ENCODE assay signal across 12 mouse cellular contexts in the genomic region with DNA sequence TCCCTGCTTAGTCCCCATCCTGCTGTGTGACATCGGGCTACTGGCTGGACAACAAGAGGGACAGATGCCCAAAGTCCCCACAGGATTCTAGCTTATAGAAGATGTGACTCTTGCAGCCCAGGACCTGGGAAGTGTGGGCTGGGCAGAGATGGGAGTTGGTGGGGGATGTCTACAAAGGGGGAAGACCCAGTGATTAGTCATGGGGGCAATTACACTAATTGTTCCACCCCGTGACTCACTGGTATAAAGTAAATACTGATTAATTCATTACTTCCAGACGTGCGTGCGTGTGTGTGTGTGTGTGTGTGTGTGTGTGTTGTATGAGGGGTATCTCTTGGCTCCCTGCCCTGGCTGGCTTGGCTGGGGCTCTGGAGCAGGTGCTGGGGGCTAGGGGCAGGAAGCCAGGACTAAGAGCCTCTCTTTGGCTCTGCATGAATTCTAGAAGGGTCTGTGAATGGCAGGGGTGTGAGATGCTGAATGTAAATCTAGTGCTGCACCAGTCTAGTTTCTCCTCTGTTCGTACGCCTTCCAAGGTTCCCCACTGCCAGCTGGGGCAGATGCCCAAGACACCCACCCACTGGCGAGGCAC. TPM values are rescaled to one million over a fixed set of nuclear protein-coding genes. Genes with fewer than 3 reads are reported as not detected.
DNase-seq lines count a peak whose midpoint lies in the region; ATAC-seq lines count a peak whose summit lies in the region.
"Had no signal": no experiment of that assay in that cellular context is flagged by ENCODE, and none has a peak within 500 bp of the region (broad histone marks: within the 10 kb centered on the region; RNA-seq: fewer than 3 reads in every experiment).

No protein-coding gene starts in this region.

- H3K36me3 ChIP-seq in forebrain, embryonic 12.5 days (replicated peaks) = no peaks in the 10 kb centered on the region; the same call in 1 of the 2 replicates
- H3K36me3 ChIP-seq in forebrain, embryonic 11.5 days (ENCODE audit: control insufficient read depth, insufficient read depth, low read length) = no peaks in the 10 kb centered on the region
- peaks cover 11% of the 10 kb centered on the region for H3K36me3 ChIP-seq in midbrain, embryonic 10.5 days
- no peaks in the 10 kb centered on the region for H3K36me3 ChIP-seq in midbrain, embryonic 11.5 days (ENCODE audit: control insufficient read depth, insufficient read depth, low read length)
- peaks cover 17% of the 10 kb centered on the region for H3K36me3 ChIP-seq in hindbrain, embryonic 14.5 days (replicated peaks; ENCODE audit: control insufficient read depth, insufficient read depth)
- H3K36me3 ChIP-seq in kidney, embryonic 16.5 days (ENCODE audit: insufficient read depth, low read length) = no peaks in the 10 kb centered on the region

- no peak overlapping the region for H3K4me2 ChIP-seq in forebrain, embryonic 12.5 days
- H3K4me2 ChIP-seq in forebrain, embryonic 11.5 days (ENCODE audit: low read depth, low read length, severe bottlenecking) = no peak overlapping the region
- no peak overlapping the region for H3K4me2 ChIP-seq in midbrain, embryonic 11.5 days
- no peak overlapping the region for H3K4me2 ChIP-seq in hindbrain, embryonic 14.5 days (replicated peaks)
- H3K4me2 ChIP-seq in kidney, embryonic 16.5 days (replicated peaks; ENCODE audit: low read depth, low read length) = no peak overlapping the region
- H3K4me2 ChIP-seq: limb, embryonic 15.5 days had no signal

- H3K27ac ChIP-seq in forebrain, embryonic 12.5 days = peak overlapping the region; percentile 70
- no peak overlapping the region for H3K27ac ChIP-seq in forebrain, embryonic 11.5 days (ENCODE audit: low read depth, low read length)
- 0 out of 2 replicates have a peak overlapping the region, but pooled peaks have one; percentile 17 for H3K27ac ChIP-seq in midbrain, embryonic 10.5 days (replicated peaks)
- H3K27ac ChIP-seq in midbrain, embryonic 11.5 days (ENCODE audit: low read depth, low read length) = no peak overlapping the region
- peak overlapping the region; percentile 87 for H3K27ac ChIP-seq in hindbrain, embryonic 14.5 days
- H3K27ac ChIP-seq in kidney, embryonic 16.5 days (ENCODE audit: low read length) = no peak overlapping the region
- H3K27ac ChIP-seq: gastrocnemius, adult 2 months; heart, embryonic 10.5 days; limb, embryonic 15.5 days had no signal

- WGBS in forebrain, embryonic 12.5 days = 56% methylated on average over 8 of the region's 8 CpGs
- 66% methylated on average over 8 of the region's 8 CpGs for WGBS in forebrain, embryonic 11.5 days
- 83% methylated on average over 8 of the region's 8 CpGs for WGBS in midbrain, embryonic 10.5 days
- 72% methylated on average over 8 of the region's 8 CpGs for WGBS in midbrain, embryonic 11.5 days
- 36% methylated on average over 8 of the region's 8 CpGs for WGBS in hindbrain, embryonic 14.5 days
- WGBS in kidney, embryonic 16.5 days = 74% methylated on average over 8 of the region's 8 CpGs

- H3K4me3 ChIP-seq in forebrain, embryonic 12.5 days (replicated peaks) = no peak overlapping the region
- H3K4me3 ChIP-seq in forebrain, embryonic 11.5 days (ENCODE audit: low read depth, low read length) = no peak overlapping the region
- no peak overlapping the region for H3K4me3 ChIP-seq in midbrain, embryonic 10.5 days
- H3K4me3 ChIP-seq in midbrain, embryonic 11.5 days (ENCODE audit: low read depth, low read length) = no peak overlapping the region
- H3K4me3 ChIP-seq in hindbrain, embryonic 14.5 days (replicated peaks; ENCODE audit: low read length) = no peak overlapping the region
- H3K4me3 ChIP-seq in kidney, embryonic 16.5 days (ENCODE audit: low read length) = no peak overlapping the region
- H3K4me3 ChIP-seq: gastrocnemius, adult 2 months; heart, embryonic 10.5 days; limb, embryonic 15.5 days had no signal

- peak; percentile 20; the same call in 1 of the 2 replicates for ATAC-seq in forebrain, embryonic 12.5 days (ENCODE audit: low FRiP score)
- no peak for ATAC-seq in forebrain, embryonic 11.5 days (replicated peaks; ENCODE audit: low FRiP score)
- ATAC-seq in midbrain, embryonic 11.5 days (ENCODE audit: low FRiP score) = no peak
- peak; percentile 73 for ATAC-seq in hindbrain, embryonic 14.5 days (ENCODE audit: low FRiP score)
- ATAC-seq in kidney, embryonic 16.5 days (ENCODE audit: low FRiP score, low TSS enrichment) = no peak

- no peaks in the 10 kb centered on the region for H3K9me3 ChIP-seq in forebrain, embryonic 12.5 days
- no peaks in the 10 kb centered on the region for H3K9me3 ChIP-seq in forebrain, embryonic 11.5 days (ENCODE audit: control insufficient read depth, low read length)
- H3K9me3 ChIP-seq in midbrain, embryonic 10.5 days (replicated peaks) = no peaks in the 10 kb centered on the region
- no peaks in the 10 kb centered on the region for H3K9me3 ChIP-seq in midbrain, embryonic 11.5 days (ENCODE audit: control insufficient read depth, low read length)
- H3K9me3 ChIP-seq in hindbrain, embryonic 14.5 days (ENCODE audit: control insufficient read depth, low read length) = no peaks in the 10 kb centered on the region
- no peaks in the 10 kb centered on the region for H3K9me3 ChIP-seq in kidney, embryonic 16.5 days (ENCODE audit: low read length)
- H3K9me3 ChIP-seq: heart, embryonic 10.5 days; limb, embryonic 15.5 days had no signal

- peaks cover 57% of the 10 kb centered on the region for H3K4me1 ChIP-seq in forebrain, embryonic 12.5 days
- H3K4me1 ChIP-seq in forebrain, embryonic 11.5 days (replicated peaks; ENCODE audit: control insufficient read depth, insufficient read depth, low read length) = peaks cover 6% of the 10 kb centered on the region; the same call in 1 of the 2 replicates
- peaks cover 55% of the 10 kb centered on the region for H3K4me1 ChIP-seq in midbrain, embryonic 10.5 days
- peaks cover 18% of the 10 kb centered on the region for H3K4me1 ChIP-seq in midbrain, embryonic 11.5 days (ENCODE audit: control insufficient read depth, insufficient read depth, low read length)
- H3K4me1 ChIP-seq in hindbrain, embryonic 14.5 days (replicated peaks; ENCODE audit: control insufficient read depth, insufficient read depth, low read length) = peaks cover 56% of the 10 kb centered on the region
- H3K4me1 ChIP-seq in kidney, embryonic 16.5 days (ENCODE audit: insufficient read depth, low read length) = no peaks in the 10 kb centered on the region

- peaks cover 20% of the 10 kb centered on the region; the same call in 1 of the 2 replicates for H3K27me3 ChIP-seq in forebrain, embryonic 12.5 days
- no peaks in the 10 kb centered on the region for H3K27me3 ChIP-seq in forebrain, embryonic 11.5 days (ENCODE audit: control insufficient read depth, insufficient read depth, low read length)
- H3K27me3 ChIP-seq in midbrain, embryonic 10.5 days (ENCODE audit: low read depth, poor library complexity, severe bottlenecking) = no peaks in the 10 kb centered on the region
- H3K27me3 ChIP-seq in midbrain, embryonic 11.5 days (ENCODE audit: control insufficient read depth, insufficient read depth, low read length) = no peaks in the 10 kb centered on the region
- H3K27me3 ChIP-seq in hindbrain, embryonic 14.5 days (ENCODE audit: control insufficient read depth, insufficient read depth, low read length) = no peaks in the 10 kb centered on the region
- no peaks in the 10 kb centered on the region for H3K27me3 ChIP-seq in kidney, embryonic 16.5 days (ENCODE audit: insufficient read depth, low read length)
- H3K27me3 ChIP-seq: limb, embryonic 15.5 days had no signal

- no peak for DNase-seq in forebrain, embryonic 11.5 days (ENCODE audit: low spot score)
- DNase-seq in midbrain, embryonic 10.5 days (ENCODE audit: low spot score) = no peak
- DNase-seq in midbrain, embryonic 11.5 days (ENCODE audit: low spot score, missing footprints) = no peak
- DNase-seq in hindbrain, embryonic 14.5 days (ENCODE audit: low spot score) = peak; percentile 73
- DNase-seq in right cerebral cortex, postnatal 4 days = peak; percentile 85
- no peak for DNase-seq in urinary bladder, postnatal 36 days (ENCODE audit: low spot score in 2 of 2)
- DNase-seq: gastrocnemius, adult 2 months; kidney, postnatal 4 days had no signal

- no peak overlapping the region for H3K9ac ChIP-seq in forebrain, embryonic 12.5 days
- no peak overlapping the region for H3K9ac ChIP-seq in forebrain, embryonic 11.5 days (ENCODE audit: low read length)
- no peak overlapping the region for H3K9ac ChIP-seq in midbrain, embryonic 11.5 days (ENCODE audit: low read length)
- no peak overlapping the region for H3K9ac ChIP-seq in hindbrain, embryonic 14.5 days
- H3K9ac ChIP-seq in kidney, embryonic 16.5 days (replicated peaks; ENCODE audit: low read length) = no peak overlapping the region
- H3K9ac ChIP-seq: limb, embryonic 15.5 days had no signal

RNA-seq across cellular contexts. Expression of gene Sdc3, which starts 22.5 kb away (rescaled TPM):
- 37.4 and 44.3 TPM in 2 replicates for polyA plus RNA-seq in forebrain, embryonic 12.5 days (2016; fragmentation: Nextera tagmentation; extraction: Ambion mirVana)
- 19.4 and 19.5 TPM in 2 replicates for polyA plus RNA-seq in forebrain, embryonic 11.5 days (2014; fragmentation: Nextera tagmentation; extraction: Ambion mirVana)
- 21.3 and 28.5 TPM in 2 replicates for polyA plus RNA-seq in midbrain, embryonic 10.5 days (2016; fragmentation: Nextera tagmentation; extraction: Ambion mirVana)
- polyA plus RNA-seq in midbrain, embryonic 11.5 days (2014; fragmentation: Nextera tagmentation; extraction: Ambion mirVana) = 12.1 and 13.6 TPM in 2 replicates
- polyA plus RNA-seq in hindbrain, embryonic 14.5 days (2014; fragmentation: Nextera tagmentation; extraction: Ambion mirVana) = 110 and 129 TPM in 2 replicates
- 22.6 and 23.1 TPM in 2 replicates for polyA plus RNA-seq in kidney, embryonic 16.5 days (2015; fragmentation: Nextera tagmentation; extraction: Ambion mirVana)

Comparison
In these comparisons a context has a peak if more than half of its experiments do, and no peak if none do; other contexts are left out.
1. ATAC-seq: peak in forebrain, embryonic 12.5 days (single experiment) and hindbrain, embryonic 14.5 days (single experiment); none in forebrain, embryonic 11.5 days (single experiment), midbrain, embryonic 11.5 days (single experiment) and kidney, embryonic 16.5 days (single experiment).
2. H3K27ac ChIP-seq: peak in forebrain, embryonic 12.5 days (single experiment), midbrain, embryonic 10.5 days (single experiment) and hindbrain, embryonic 14.5 days (single experiment); none in forebrain, embryonic 11.5 days (single experiment), midbrain, embryonic 11.5 days (single experiment) and kidney, embryonic 16.5 days (single experiment).
3. DNase-seq: peak in hindbrain, embryonic 14.5 days (single experiment) and right cerebral cortex, postnatal 4 days (single experiment); none in forebrain, embryonic 11.5 days (single experiment), midbrain, embryonic 10.5 days (single experiment), midbrain, embryonic 11.5 days (single experiment) and urinary bladder, postnatal 36 days (0 of 2).